Mouse (Mus musculus): ENCODE measurements around the gene Jdp2.

DNA sequence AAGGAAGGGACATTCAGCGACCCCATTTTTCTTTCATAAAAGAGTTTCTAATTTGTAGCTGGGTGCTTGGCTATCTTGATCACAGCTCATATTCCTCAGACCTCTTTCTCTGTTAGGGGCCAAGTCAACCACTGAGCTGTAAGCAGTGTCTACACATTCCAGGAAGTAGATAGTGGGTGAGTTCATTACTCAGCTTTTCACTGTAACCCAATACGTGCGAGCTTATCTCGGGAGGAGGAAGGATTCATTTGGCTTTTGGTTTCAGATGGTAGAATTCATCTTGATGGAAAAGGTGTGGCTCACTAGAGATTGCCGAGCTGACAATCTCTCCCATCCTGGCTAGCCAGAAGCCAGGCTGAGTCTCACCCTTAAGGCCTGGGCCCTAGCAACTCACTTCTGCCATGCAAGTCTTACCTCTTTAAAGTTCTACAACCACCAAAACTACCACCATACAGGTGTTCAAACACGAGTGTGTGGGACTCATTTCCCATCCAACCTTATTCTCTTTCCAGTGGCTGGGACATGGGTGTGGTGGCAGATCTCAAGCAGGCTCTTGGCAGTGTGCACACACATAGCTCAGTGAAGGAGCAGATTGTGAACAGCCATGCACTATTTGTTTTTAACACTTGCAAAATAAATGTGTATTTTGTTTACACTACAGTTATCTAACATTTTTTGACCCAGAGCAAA is 23.9 kb upstream of the Jdp2 start:
- TF ChIP-seq GATA1 (IDR thresholded peaks at IDR 0.05; ENCODE audit: borderline replicate concordance, low read length) (no peak), FLI1 (IDR thresholded peaks at IDR 0.05; ENCODE audit: low read length) (no peak)
